Mouse (Mus musculus): ENCODE measurements around the gene Gm614.

The Gm614 gene

DNA sequence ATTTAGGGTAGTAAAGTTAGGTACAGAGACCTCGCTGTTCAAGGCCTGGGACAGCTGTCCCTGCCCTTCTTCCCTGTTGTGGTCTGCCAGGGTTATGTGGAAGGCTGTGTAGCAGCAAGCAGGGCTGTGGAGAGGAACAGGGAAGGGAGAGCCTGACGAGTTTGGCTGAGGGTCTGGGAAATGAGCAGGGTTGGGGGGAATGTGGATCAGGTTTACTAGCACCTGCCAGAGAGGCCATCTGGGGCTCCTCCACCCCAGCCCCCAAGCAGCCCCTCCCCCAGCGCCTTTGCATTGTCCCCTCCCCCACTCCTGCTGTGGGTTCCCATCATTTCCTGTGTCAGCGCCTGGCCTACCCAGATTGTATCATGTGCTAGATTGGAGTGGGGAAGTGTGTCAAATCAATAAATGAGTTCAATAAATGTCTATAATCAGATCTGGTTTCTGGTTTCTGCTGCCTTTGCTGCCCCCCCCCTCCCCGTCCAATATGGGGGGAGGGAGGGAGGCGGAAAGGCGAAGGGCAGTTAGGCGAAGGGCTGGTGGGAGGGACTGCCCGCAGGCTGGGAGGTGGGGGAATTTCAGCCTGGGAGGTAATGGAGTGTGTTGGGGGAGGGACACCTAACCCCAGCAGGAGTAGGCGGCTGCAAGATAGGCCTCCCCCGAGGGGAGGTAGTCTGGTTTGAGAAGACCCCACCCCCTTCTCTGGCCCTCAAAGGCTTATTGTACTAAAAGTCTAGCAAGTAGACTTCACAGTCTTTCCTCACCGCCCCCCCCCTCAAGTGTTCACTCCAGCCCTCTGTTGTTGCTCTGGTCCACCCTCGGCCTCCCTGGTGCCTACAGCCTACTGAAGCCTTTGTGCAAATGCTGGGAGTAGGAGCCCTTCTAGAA is 3.1 kb downstream of the Gm614 start:
- DNase-seq (ENCODE audit: low spot score in 2 of 2) = no peak

DNA sequence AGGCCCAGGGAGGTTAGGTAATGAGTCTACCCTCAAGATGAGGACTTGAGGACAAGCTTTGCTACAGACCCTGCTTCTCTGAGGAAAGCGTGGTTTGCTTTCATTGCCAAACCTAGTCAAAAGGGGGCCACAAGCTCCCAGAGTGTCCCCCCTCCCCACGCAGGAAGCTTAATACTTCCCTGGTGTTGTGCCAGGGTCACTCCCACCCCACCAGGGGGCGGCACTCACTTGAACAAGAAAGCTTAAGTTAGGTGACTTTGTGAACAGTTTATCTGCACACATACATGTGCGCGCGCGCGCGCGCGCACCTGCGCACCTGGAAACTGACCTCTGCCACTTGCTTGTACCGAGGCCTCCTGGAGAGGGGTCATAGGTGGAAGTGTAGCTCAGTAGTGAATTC is 7.2 kb downstream of the Gm614 start:
- DNase-seq (ENCODE audit: low spot score in 2 of 2) = no peak

DNA sequence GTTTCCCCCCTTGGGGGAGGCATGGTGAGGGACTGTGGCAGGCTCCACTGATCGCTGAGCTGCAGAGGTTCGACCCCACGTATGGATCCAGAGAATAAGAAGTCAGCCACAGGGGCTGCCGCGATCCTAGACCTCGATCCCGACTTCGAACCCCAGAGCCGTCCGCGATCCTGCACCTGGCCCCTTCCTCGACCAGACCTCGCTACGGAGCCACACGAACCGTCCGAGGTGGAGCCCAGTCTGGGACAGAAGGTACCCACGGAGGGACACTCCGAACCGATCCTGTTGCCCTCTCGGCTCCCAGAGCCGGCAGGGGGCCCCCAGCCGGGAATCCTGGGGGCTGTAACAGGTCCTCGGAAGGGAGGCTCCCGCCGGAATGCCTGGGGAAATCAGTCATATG is 9.1 kb downstream of the Gm614 start:
- DNase-seq (ENCODE audit: low spot score in 2 of 2) = no peak

DNA sequence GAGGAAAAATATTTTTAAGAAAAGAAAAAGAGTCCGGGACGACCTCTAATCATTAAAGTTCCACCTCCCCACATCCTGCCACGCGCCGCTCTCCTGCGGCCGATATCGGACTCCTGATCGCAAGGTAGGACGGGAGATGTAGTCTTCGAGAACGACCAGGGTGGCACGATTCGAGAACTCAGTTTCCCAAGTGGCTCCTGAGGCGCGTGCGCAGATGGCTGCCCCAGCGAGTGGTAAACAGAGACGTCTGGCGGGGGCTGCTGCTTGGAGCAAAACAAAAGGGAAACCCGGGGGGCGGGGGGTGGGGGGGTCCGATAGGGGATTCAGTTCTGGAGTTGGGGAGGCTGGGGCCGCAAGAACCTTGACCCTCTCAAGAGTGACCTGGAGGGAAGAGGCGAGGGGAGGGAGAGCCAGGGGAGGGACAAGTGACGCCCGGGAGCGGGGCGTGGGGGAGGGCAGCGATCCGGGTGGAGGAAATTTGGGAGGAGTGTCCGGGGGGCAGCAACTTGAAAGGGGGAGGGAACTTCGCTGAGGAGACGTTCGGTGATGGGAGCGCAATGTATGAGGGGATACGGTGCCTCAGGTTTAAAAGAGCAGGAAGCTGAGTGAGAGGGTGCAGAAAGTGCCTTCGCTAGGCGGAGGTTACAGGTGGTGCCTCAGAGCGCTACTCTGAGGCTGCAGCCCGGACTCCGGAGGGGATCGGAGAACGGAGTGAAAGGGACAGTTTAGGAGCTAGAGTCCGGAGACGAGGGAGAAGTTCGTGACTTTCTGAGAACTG is 9.7 kb downstream of the Gm614 start, which contains the start of gene Foxo4:
Gene Foxo4, plus strand, starts transcription at position 577 of the 778 bp plus-strand sequence.
- peak; percentile 85 to 86 for DNase-seq (ENCODE audit: low spot score in 2 of 2)

DNA sequence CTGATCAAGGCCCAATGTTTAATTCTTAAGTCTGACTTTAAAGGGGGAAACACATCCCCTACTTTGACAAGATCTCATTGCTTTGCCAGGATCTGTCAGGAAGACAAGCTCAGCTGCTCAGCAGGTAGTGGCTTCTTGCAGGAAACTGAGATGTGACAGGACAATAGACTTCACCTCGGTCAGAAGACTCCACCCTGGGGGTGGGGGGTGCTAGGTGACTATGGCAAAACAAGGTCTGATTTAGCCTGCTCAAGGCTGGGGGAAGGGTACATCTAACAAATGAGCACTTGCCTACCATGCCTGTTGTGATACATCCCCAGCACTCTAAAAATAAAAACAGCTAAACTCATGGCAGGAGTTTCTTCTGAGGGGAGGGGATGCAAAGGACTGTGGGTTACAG is 18.8 kb downstream of the Gm614 start:
- no peak for DNase-seq (ENCODE audit: low spot score in 2 of 2)

DNA sequence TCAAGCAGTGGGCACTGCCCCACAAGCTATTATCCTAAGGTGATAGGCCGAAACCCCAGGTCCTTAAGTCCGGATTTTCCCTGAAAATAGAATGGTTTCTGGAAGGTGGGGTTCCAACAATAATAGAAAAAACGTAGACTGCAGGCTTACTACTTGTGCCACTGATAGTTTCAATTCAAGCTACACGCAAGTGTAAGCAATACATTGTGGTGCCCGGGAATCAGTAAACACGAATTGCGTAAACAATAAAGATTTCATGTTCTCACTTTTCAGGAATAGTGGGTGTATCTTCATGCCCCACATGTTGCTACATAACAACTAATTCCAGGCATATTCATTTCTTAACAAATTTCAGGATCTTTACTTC is 41.0 kb downstream of the Gm614 start:
- DNase-seq (ENCODE audit: low spot score in 2 of 2) = no peak

DNA sequence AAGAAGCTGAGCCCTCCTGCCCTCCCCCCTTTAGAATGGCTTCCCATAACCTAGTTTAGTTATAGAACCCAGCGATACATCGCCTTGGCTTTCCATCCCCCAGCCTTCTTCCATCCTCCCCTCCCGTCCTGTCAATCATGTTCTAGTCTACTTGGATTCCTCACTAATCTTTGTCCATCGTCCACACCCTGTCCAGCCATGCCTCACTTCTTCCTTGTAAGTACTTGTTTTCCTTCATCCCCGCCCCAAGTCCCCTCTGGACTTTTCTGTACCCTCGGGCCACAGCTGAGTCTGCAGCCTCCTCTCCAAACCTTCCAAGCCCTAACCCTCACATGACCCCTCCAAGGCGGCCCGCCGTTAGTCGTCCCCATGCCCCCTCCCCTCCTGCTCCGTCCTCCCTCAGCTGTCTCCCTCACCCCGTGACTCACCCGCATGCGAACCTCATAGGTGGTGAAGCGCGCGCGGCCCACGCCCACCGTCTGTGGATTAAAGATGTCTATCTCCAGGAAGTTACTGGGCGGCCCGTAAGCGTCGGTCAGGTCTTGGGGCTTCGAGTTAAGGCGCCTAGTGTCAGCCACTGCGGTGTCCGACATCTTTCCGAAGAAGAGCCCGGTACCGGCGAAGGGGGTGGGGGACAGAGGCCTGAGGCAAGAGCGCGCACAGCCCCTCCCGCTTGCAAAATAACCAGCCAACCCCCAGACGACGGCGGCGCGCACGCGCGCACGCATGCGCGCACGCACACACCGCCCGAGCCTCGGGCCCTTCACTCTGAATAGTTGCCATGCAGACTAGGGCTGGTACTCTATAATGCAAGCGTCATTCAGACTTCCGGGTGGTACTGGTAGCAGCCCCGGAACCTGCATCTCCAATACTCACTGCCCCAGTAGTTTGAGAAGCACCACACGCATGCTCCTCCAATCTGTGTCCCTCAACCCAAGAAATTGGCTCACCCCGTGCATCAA is 41.7 kb downstream of the Gm614 start, which contains the start of gene Snx12:
Gene Snx12, minus strand, starts transcription at position 730 of the 962 bp plus-strand sequence.
- peak; percentile 89 to 91 for DNase-seq (ENCODE audit: low spot score in 2 of 2)

All from right cerebral cortex, adult 2 months (tissue).